Mouse (Mus musculus): Measurements from ENCODE around the gene Tmem51. TPM values are rescaled to one million over a fixed set of nuclear protein-coding genes. Genes with fewer than 3 reads are reported as not detected.

The Tmem51 gene
- polyA plus RNA-seq, 1 experiment from 2014 or later, result 18.6 TPM

DNA sequence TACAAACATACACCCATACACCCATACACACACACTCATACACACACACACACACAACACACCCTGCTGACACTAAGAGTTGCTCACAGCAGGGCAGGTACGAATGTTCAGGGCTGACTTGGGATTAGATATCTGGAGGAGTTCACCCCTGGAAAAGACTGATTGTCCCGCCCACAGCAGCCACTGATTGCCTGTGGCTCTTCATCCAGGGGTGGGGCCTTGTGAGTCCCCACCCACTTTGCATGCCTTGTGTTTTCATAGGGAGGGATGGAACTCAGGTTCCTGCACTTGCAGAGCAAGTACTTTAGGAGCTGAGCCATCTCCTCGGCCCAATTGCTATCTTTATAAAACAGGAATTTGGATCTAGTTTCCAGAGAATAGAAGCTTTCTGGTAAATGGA lies 102.6 kb downstream of the Tmem51 start:
- 61% methylated on average over 3 of the region's 3 CpGs for WGBS (ENCODE audit: insufficient replicate concordance)
- no peaks in the 10 kb centered on the region for H3K36me3 ChIP-seq (ENCODE audit: control insufficient read depth, insufficient read depth)
- H3K9me3 ChIP-seq (replicated peaks; ENCODE audit: control insufficient read depth, low read length), result no peaks in the 10 kb centered on the region
- H3K27ac ChIP-seq (ENCODE audit: low read length), result no peak overlapping the region
- H3K4me1 ChIP-seq (ENCODE audit: control insufficient read depth, low read depth, low read length), result no peaks in the 10 kb centered on the region
- no peaks in the 10 kb centered on the region for H3K27me3 ChIP-seq (ENCODE audit: control insufficient read depth, insufficient read depth, low read depth, low read length)
- H3K4me3 ChIP-seq (ENCODE audit: low read depth, low read length), result no peak overlapping the region
- ATAC-seq (ENCODE audit: low read depth), result no peak
- H3K9ac ChIP-seq (ENCODE audit: low read depth, low read length), result no peak overlapping the region
- H3K4me2 ChIP-seq (ENCODE audit: low read depth, low read length), result no peak overlapping the region

Other genes starting within 250 kb of the Tmem51 start
- gene Ctrc, start 237.9 kb downstream of the Tmem51 start, polyA plus RNA-seq (2015; fragmentation: Nextera tagmentation; extraction: Ambion mirVana), result not detected in 2 replicates
- 36.2 and 38.5 TPM in 2 replicates for gene Efhd2, start 209.4 kb downstream of the Tmem51 start, polyA plus RNA-seq (2015; fragmentation: Nextera tagmentation; extraction: Ambion mirVana)
- 0.02 TPM in 1 of 2 replicates, not detected in the other for gene Fhad1, start 69.2 kb downstream of the Tmem51 start, polyA plus RNA-seq (2015; fragmentation: Nextera tagmentation; extraction: Ambion mirVana)
- 0.33 and 0.37 TPM in 2 replicates for gene Kazn, start 155.1 kb upstream of the Tmem51 start, polyA plus RNA-seq (2015; fragmentation: Nextera tagmentation; extraction: Ambion mirVana)